Mouse (Mus musculus): ENCODE results near the gene Naa38.

DNA sequence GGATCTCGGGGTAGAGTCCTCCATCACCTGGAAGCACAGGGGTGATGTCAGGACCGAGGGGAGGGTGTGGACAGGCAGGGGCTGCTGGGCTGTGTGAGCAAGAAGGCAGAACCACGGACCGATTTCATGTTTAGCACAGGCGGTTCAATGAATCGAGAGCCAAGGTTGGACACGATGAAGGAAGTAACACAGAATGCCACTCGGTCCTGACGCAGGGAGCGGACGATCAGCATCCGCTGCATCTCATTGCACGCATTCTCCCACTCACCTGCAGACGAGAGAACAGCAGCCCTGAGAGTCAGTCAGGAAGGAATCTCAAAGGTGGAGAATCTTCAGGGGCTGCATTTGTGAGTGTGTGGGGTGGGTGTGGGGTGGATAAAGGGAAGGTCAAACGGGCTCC lies 35.3 kb downstream of the Naa38 start:
- TF ChIP-seq CTCF (IDR thresholded peaks at IDR 0.05; ENCODE audit: extremely low read depth, insufficient read depth, low read length) (no peak), POLR2A (IDR thresholded peaks at IDR 0.05; ENCODE audit: extremely low read depth, insufficient read depth, low read length) (no peak)
